Mouse (Mus musculus) midbrain, embryonic 14.5 days (tissue): ENCODE data around the gene Tuba1c. TPM values are rescaled to one million over a fixed set of nuclear protein-coding genes. Genes with fewer than 3 reads are reported as not detected.
"Not testable (repeated sequence)": the region's sequence is repeated elsewhere in the genome, so short reads cannot be mapped to it uniquely, and the experiment has no call there.

ENCODE experiments used
- ATAC-seq: fragments of 200-750 bp; cut with Nextera tagmentation; 2 replicates; pipeline ENCODE4 v1.8.0; 2017; ENCODE audit warnings: moderate number of reproducible peaks, moderate library complexity; ENCODE audit not compliant: low FRiP score, low TSS enrichment
- DNase-seq: peaks from one replicate; pipeline ENCODE4 v3.0.0-alpha.2; 2015
- H3K27ac ChIP-seq: fragments of 300-500 bp; sonication (generic); replicated peaks from 2 replicates; pipeline ENCODE4 v1.5.1; 2014; ENCODE audit warnings: mild to moderate bottlenecking, low read depth, low read length, moderate library complexity
- H3K27me3 ChIP-seq: fragments of 300-500 bp; sonication (generic); 2 replicates; pipeline ENCODE4 v1.6.1; 2014; ENCODE audit warnings: low read length, control low read depth, mixed read lengths; ENCODE audit not compliant: control insufficient read depth, insufficient read depth
- H3K36me3 ChIP-seq: fragments of 300-500 bp; sonication (generic); 2 replicates; pipeline ENCODE4 v1.6.1; 2014; ENCODE audit warnings: low read length, control low read depth; ENCODE audit not compliant: control insufficient read depth, insufficient read depth
- H3K4me1 ChIP-seq: fragments of 300-500 bp; sonication (generic); 2 replicates; pipeline ENCODE4 v1.6.1; 2014; ENCODE audit warnings: mild to moderate bottlenecking, antibody characterized with exemption, low read length, control low read depth; ENCODE audit not compliant: control insufficient read depth, insufficient read depth
- H3K4me2 ChIP-seq: fragments of 300-500 bp; sonication (generic); 2 replicates; pipeline ENCODE4 v1.6.1; 2014; ENCODE audit warnings: mild to moderate bottlenecking, low read length, moderate library complexity
- H3K4me3 ChIP-seq: fragments of 300-500 bp; sonication (generic); replicated peaks from 2 replicates; pipeline ENCODE4 v1.5.1; 2014; ENCODE audit warnings: low read depth, low read length
- H3K9ac ChIP-seq: fragments of 300-500 bp; sonication (generic); replicated peaks from 2 replicates; pipeline ENCODE4 v1.6.1; 2014; ENCODE audit warnings: mild to moderate bottlenecking, low read length, moderate library complexity
- H3K9me3 ChIP-seq: fragments of 300-500 bp; sonication (generic); 2 replicates; pipeline ENCODE4 v1.6.1; 2016; ENCODE audit warnings: low read length, control low read depth, mixed read lengths; ENCODE audit not compliant: control insufficient read depth
- WGBS: fragments of 180-500 bp; shearing (Covaris S2); extraction: QIAGEN DNeasy Blood & Tissue Kit; methylation state at CpG from one replicate; pipeline ENCODE4 v1.1.7; 2014; 5-methylcytosine and 5-hydroxymethylcytosine counted together
- polyA plus RNA-seq: library from polyadenylated mRNA; unstranded; fragments of >200 nt; fragmentation: Nextera tagmentation; extraction: Ambion mirVana; gene quantifications from 2 replicates; pipeline ENCODE4 v1.2.1, GENCODE M21; 2014

Tuba1c gene
- polyA plus RNA-seq, 1 experiment from 2014 or later, result 24.8 TPM

- WGBS, result 2% methylated on average over 27 of the region's 30 CpGs
- H3K4me1 ChIP-seq, result peaks cover 8% of the 10 kb centered on the region; the same call in 1 of the 2 replicates
- H3K4me2 ChIP-seq, result peak within 1 kb of the TSS; percentile 56
- ATAC-seq, result no peak
- no peaks in the 10 kb centered on the region for H3K36me3 ChIP-seq
- peak within 1 kb of the TSS; percentile 20; the same call in 1 of the 2 replicates for H3K9ac ChIP-seq
- peaks cover 71% of the 10 kb centered on the region for H3K27me3 ChIP-seq
- no peaks in the 10 kb centered on the region for H3K9me3 ChIP-seq
- no peak within 1 kb of the TSS for H3K27ac ChIP-seq
- DNase-seq, result peak; percentile 11
- peak within 1 kb of the TSS; percentile 35 for H3K4me3 ChIP-seq
Measured at GRCm38 (mm10) chr15:99055040-99055439, 25.3 kb downstream of the Tuba1c start, which contains the start of gene Prph. Gene Prph, plus strand, starts transcription at chr15:99055174.

GRCm38 (mm10) chr15:99055511-99055961, 25.8 kb downstream of the Tuba1c start:
- peak overlapping the region; percentile 20; the same call in 1 of the 2 replicates for H3K9ac ChIP-seq

GRCm38 (mm10) chr15:99056332-99056731, 26.6 kb downstream of the Tuba1c start:
- no peaks in the 10 kb centered on the region for H3K9me3 ChIP-seq
- no peak for ATAC-seq
- no peak overlapping the region for H3K9ac ChIP-seq
- no peak overlapping the region for H3K27ac ChIP-seq
- H3K4me3 ChIP-seq, result 0 out of 2 replicates have a peak overlapping the region, but pooled peaks have one; percentile 35
- no peak overlapping the region for H3K4me2 ChIP-seq
- no peaks in the 10 kb centered on the region for H3K36me3 ChIP-seq
- H3K27me3 ChIP-seq, result peaks cover 70% of the 10 kb centered on the region
- 9% methylated on average over 14 of the region's 14 CpGs for WGBS
- peak; percentile 62 for DNase-seq
- H3K4me1 ChIP-seq, result peaks cover 8% of the 10 kb centered on the region; the same call in 1 of the 2 replicates

More at GRCm38 (mm10) chr15:99055511-99055961, 25.8 kb downstream of the Tuba1c start:
- under 1% methylated on average over 37 of the region's 37 CpGs for WGBS
- peak overlapping the region; percentile 35 for H3K4me3 ChIP-seq
- peaks cover 71% of the 10 kb centered on the region for H3K27me3 ChIP-seq
- no peaks in the 10 kb centered on the region for H3K36me3 ChIP-seq
- no peak for ATAC-seq
- H3K27ac ChIP-seq, result no peak overlapping the region
- peak overlapping the region; percentile 56 for H3K4me2 ChIP-seq
- H3K4me1 ChIP-seq, result peaks cover 8% of the 10 kb centered on the region; the same call in 1 of the 2 replicates
- DNase-seq, result peak; percentile 74
- no peaks in the 10 kb centered on the region for H3K9me3 ChIP-seq

GRCm38 (mm10) chr15:99065557-99066165, 36.0 kb downstream of the Tuba1c start:
- Histone ChIP-seq H3K9ac (no peak overlapping the region), H3K4me3 (no peak overlapping the region), H3K36me3 (no peaks in the 10 kb centered on the region), H3K27me3 (no peaks in the 10 kb centered on the region), H3K9me3 (no peaks in the 10 kb centered on the region), H3K27ac (no peak overlapping the region), H3K4me2 (no peak overlapping the region), H3K4me1 (no peaks in the 10 kb centered on the region)
- ATAC-seq, result no peak
- WGBS, result 87% methylated on average over 12 of the region's 12 CpGs
- no peak for DNase-seq

GRCm38 (mm10) chr15:99071988-99072387, 42.3 kb downstream of the Tuba1c start:
- H3K4me2 ChIP-seq, result no peak overlapping the region
- no peak overlapping the region for H3K27ac ChIP-seq
- H3K27me3 ChIP-seq, result no peaks in the 10 kb centered on the region
- ATAC-seq (no peak), DNase-seq (no peak)
- H3K9ac ChIP-seq, result no peak overlapping the region
- 86% methylated on average over 1 of the region's 1 CpGs for WGBS
- H3K36me3 ChIP-seq, result no peaks in the 10 kb centered on the region
- no peaks in the 10 kb centered on the region for H3K9me3 ChIP-seq
- H3K4me3 ChIP-seq, result no peak overlapping the region
- peaks cover 13% of the 10 kb centered on the region for H3K4me1 ChIP-seq

- H3K9ac ChIP-seq, result peak within 1 kb of the TSS; percentile 64
- peak; percentile 28 for ATAC-seq
- no peak for DNase-seq
- H3K27me3 ChIP-seq, result no peaks in the 10 kb centered on the region
- peaks cover 13% of the 10 kb centered on the region for H3K4me1 ChIP-seq
- H3K36me3 ChIP-seq, result no peaks in the 10 kb centered on the region
- H3K27ac ChIP-seq, result peak within 1 kb of the TSS; percentile 97
- no peaks in the 10 kb centered on the region for H3K9me3 ChIP-seq
- peak within 1 kb of the TSS; percentile 75 for H3K4me2 ChIP-seq
- peak within 1 kb of the TSS; percentile 45 for H3K4me3 ChIP-seq
- 22% methylated on average over 9 of the region's 9 CpGs for WGBS
Measured at GRCm38 (mm10) chr15:99074019-99074599, 44.4 kb downstream of the Tuba1c start, which contains the start of gene Troap. Gene Troap, plus strand, starts transcription at chr15:99074575.

- Histone ChIP-seq H3K9ac (peak overlapping the region; percentile 64), H3K4me3 (peak overlapping the region; percentile 45), H3K27ac (peak overlapping the region; percentile 97), H3K4me2 (peak overlapping the region; percentile 75), H3K27me3 (no peaks in the 10 kb centered on the region), H3K4me1 (peaks cover 13% of the 10 kb centered on the region), H3K9me3 (no peaks in the 10 kb centered on the region), H3K36me3 (no peaks in the 10 kb centered on the region)
- under 1% methylated on average over 44 of the region's 44 CpGs for WGBS
- ATAC-seq (peak; percentile 97), DNase-seq (peak; percentile 99)
Measured at GRCm38 (mm10) chr15:99074600-99075333, 45.1 kb downstream of the Tuba1c start.

- Histone ChIP-seq H3K4me3 (0 out of 2 replicates have a peak overlapping the region, but pooled peaks have one; percentile 45), H3K4me2 (peak overlapping the region; percentile 75), H3K4me1 (peaks cover 13% of the 10 kb centered on the region)
- not testable (repeated sequence) for H3K27me3 ChIP-seq, H3K27ac ChIP-seq, H3K36me3 ChIP-seq, ATAC-seq, H3K9me3 ChIP-seq, H3K9ac ChIP-seq
- DNase-seq, result peak; percentile 71
- WGBS, result 99% methylated on average over 3 of the region's 3 CpGs
Measured at GRCm38 (mm10) chr15:99076011-99076410, 46.3 kb downstream of the Tuba1c start.
